Mouse (Mus musculus): ENCODE data around the gene Lrp1. TPM values are rescaled to one million over a fixed set of nuclear protein-coding genes. Genes with fewer than 3 reads are reported as not detected.

Gene Lrp1
- polyA plus RNA-seq, 1 experiment from 2014 or later = 54.9 TPM

DNA sequence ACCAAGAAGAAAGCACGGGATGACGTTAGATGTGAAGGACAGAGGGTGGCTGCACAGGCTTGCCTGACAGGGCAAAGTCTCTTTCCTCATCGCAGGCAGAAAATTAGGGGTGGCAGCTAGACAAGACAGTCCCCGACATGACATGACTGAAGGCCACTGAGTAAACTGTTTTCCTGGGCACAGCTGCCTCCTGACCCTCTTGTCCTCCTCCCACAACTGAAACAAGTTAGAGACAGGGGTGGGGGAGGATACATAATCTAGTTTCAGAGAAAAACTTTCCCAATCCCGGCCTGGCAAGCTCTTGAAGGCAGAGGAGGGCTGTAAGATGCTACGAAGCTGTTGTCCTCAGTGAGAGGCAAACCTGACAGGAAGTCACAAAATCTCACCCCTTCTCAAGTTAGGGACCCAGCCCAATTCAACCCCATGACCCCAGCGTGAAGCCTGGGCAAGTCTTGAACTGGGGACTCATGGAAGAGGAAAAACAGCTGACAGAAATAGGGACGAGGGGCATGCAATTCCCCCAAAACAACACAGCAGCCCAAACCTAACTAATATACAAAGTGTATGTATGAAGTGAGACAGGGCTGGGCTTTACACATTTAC, 1.7 kb downstream of the Lrp1 start:
- peaks cover 5% of the 10 kb centered on the region; the same call in 1 of the 2 replicates for H3K36me3 ChIP-seq
- peak overlapping the region; percentile 97 for H3K27ac ChIP-seq (replicated peaks)
- H3K27me3 ChIP-seq (ENCODE audit: low read depth, poor library complexity, severe bottlenecking) = no peaks in the 10 kb centered on the region
- DNase-seq (ENCODE audit: low spot score) = no peak
- peak overlapping the region; percentile 86 for H3K4me3 ChIP-seq
- WGBS = 29% methylated on average over 8 of the region's 8 CpGs
- no peaks in the 10 kb centered on the region for H3K9me3 ChIP-seq (replicated peaks)
- peaks cover 79% of the 10 kb centered on the region for H3K4me1 ChIP-seq

DNA sequence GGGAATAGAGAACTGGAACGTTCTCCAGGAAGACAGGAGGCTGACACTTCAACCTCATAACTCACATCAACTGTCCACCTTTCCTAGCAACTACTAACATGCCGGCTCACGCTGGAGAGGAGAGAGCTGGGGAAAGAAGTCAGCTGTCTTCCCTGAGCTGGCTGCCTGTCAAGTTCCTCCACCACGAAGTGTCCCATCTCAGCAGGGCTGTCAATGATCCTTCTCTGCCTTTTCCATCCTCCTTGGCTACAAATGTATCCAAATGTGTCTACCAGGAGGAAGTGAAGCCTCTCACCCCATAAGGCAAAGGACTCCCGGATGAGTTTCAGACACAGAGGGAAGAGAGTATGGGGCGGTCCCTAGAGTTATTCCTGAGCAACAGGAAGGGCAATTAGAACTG, 2.8 kb downstream of the Lrp1 start:
- peak overlapping the region; percentile 46 for H3K27ac ChIP-seq (replicated peaks)
- no peak for DNase-seq (ENCODE audit: low spot score)
- no peaks in the 10 kb centered on the region for H3K9me3 ChIP-seq (replicated peaks)
- no peaks in the 10 kb centered on the region for H3K27me3 ChIP-seq (ENCODE audit: low read depth, poor library complexity, severe bottlenecking)
- 61% methylated on average over 6 of the region's 6 CpGs for WGBS
- peaks cover 88% of the 10 kb centered on the region for H3K4me1 ChIP-seq
- H3K36me3 ChIP-seq = peaks cover 12% of the 10 kb centered on the region
- peak overlapping the region; percentile 86 for H3K4me3 ChIP-seq

DNA sequence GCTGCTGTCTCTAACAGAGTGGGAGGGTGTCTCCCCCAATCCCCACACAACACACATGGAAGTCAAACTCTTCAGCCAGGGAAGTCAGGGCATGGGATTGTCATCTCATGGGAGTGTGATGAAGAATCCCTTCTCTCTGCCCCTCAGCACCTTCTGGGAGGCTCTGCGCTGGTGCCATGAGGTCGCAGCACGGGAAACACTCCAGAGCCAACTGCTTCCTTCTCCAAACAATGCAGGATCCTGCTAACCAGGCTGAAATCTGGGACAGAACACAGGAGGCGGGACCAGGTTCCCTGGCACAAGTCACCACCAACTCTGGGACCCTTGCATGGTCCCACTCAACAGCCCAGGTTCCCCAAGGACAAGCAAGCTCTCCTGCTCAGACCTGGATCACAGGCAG, 3.7 kb downstream of the Lrp1 start:
- no peak overlapping the region for H3K4me3 ChIP-seq

GRCm38 (mm10) chr10:127616261-127616679, 4.7 kb downstream of the Lrp1 start:
- peak overlapping the region; percentile 69 for H3K27ac ChIP-seq (replicated peaks)
- WGBS = 19% methylated on average over 7 of the region's 7 CpGs
- H3K9me3 ChIP-seq (replicated peaks) = no peaks in the 10 kb centered on the region
- H3K4me3 ChIP-seq = peak overlapping the region; percentile 16; the same call in 1 of the 2 replicates
- peak; percentile 49 for DNase-seq (ENCODE audit: low spot score)
- H3K27me3 ChIP-seq (ENCODE audit: low read depth, poor library complexity, severe bottlenecking) = no peaks in the 10 kb centered on the region
- H3K4me1 ChIP-seq = peaks cover 73% of the 10 kb centered on the region
- peaks cover 31% of the 10 kb centered on the region for H3K36me3 ChIP-seq

More for the DNA sequence above, 3.7 kb downstream of the Lrp1 start:
- Histone ChIP-seq H3K9me3 (replicated peaks) (no peaks in the 10 kb centered on the region), H3K4me1 (peaks cover 81% of the 10 kb centered on the region), H3K36me3 (peaks cover 20% of the 10 kb centered on the region), H3K27ac (replicated peaks) (peak overlapping the region; percentile 69), H3K27me3 (ENCODE audit: low read depth, poor library complexity, severe bottlenecking) (no peaks in the 10 kb centered on the region)
- WGBS = 68% methylated on average over 4 of the region's 4 CpGs
- no peak for DNase-seq (ENCODE audit: low spot score)

DNA sequence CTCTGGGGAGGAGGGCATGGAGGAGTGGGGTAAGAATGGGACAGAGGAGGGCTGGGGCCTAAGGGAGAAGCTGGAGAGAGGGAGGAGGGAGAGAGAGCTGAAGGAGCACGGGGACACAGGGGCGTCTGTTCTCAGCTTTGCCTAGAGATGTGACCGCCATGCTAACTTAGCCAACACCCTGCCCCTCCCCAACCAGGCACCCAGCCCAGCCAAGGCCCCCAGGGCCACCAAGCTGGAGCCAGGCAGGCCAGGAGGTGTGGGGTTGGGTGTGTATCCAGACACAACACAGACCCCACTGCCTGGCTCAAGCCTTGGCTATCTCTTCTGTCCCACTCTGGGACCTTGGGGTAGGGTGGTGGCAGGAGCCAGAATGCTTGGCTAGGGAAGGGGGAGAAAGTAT, 5.4 kb downstream of the Lrp1 start:
- H3K4me3 ChIP-seq = peak overlapping the region; percentile 16; the same call in 1 of the 2 replicates
- peaks cover 72% of the 10 kb centered on the region for H3K4me1 ChIP-seq
- no peak for DNase-seq (ENCODE audit: low spot score)
- no peaks in the 10 kb centered on the region for H3K9me3 ChIP-seq (replicated peaks)
- 82% methylated on average over 3 of the region's 3 CpGs for WGBS
- peak overlapping the region; percentile 69 for H3K27ac ChIP-seq (replicated peaks)
- H3K36me3 ChIP-seq = peaks cover 37% of the 10 kb centered on the region
- H3K27me3 ChIP-seq (ENCODE audit: low read depth, poor library complexity, severe bottlenecking) = no peaks in the 10 kb centered on the region

DNA sequence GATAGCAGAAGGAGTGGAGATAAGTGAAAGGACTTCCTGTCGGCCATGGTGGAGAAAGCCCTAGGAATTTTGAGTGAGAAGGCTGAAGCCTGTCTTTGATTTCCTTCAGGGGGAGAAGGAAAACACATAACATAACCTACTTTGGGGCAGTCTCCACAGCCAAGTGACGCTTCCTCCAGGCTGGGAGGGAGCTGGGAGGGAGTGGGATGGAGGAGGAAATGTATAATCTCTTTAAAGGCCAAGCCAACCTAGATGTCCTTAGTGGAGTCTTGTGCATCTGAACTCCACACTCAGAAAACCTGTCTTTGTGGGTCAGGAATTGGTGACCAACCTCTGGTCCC, 5.9 kb downstream of the Lrp1 start:
- Histone ChIP-seq H3K27me3 (ENCODE audit: low read depth, poor library complexity, severe bottlenecking) (no peaks in the 10 kb centered on the region), H3K4me1 (peaks cover 66% of the 10 kb centered on the region), H3K9me3 (replicated peaks) (no peaks in the 10 kb centered on the region), H3K4me3 (peak overlapping the region; percentile 12), H3K27ac (replicated peaks) (peak overlapping the region; percentile 69), H3K36me3 (peaks cover 43% of the 10 kb centered on the region)
- WGBS = 37% methylated on average over 2 of the region's 2 CpGs
- no peak for DNase-seq (ENCODE audit: low spot score)

DNA sequence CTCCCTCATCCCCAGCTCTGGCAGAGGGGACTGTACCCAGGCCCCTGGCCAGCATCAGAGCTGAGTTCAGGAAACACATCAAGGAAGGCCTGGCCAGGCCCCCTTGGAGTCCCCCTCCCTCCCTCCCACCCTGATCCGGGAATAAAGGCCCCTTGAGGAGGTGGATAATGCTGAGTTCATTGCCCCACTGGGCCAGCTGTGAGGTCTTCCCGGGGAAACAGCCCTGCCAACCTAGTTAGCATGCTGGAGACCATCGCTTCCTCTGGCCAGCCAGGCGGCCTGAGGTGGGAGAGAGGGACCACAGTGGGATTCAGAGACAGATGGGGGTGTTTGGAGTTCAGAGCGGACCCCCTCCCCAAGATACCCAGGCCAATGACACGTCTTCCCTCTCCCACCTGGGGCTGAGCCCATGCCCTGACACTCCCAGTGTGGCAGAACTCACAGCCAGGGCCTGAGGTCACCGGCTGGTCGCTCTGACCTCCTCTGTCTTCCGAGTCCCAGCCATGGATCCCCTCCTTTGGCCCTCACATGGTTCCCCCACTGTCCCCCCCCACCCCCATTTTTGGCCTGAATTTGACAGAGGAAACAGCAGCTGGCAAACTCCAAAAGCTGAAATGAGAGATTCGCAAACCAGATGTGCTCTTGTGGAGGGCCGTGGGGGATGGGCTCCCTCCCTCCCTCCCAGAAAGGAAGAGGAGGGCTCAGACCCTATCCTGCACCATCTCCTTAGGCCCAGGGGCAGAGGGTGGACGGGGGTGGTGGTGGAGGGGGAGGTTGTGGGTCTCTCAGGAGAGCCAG, 6.5 kb downstream of the Lrp1 start:
- peak overlapping the region; percentile 69 for H3K27ac ChIP-seq (replicated peaks)
- DNase-seq (ENCODE audit: low spot score) = no peak
- peaks cover 49% of the 10 kb centered on the region for H3K36me3 ChIP-seq
- peak overlapping the region; percentile 12 for H3K4me3 ChIP-seq
- no peaks in the 10 kb centered on the region for H3K27me3 ChIP-seq (ENCODE audit: low read depth, poor library complexity, severe bottlenecking)
- H3K4me1 ChIP-seq = peaks cover 60% of the 10 kb centered on the region
- H3K9me3 ChIP-seq (replicated peaks) = no peaks in the 10 kb centered on the region
- whole genome bisulfite sequencing = 26% methylated on average over 12 of the region's 12 CpGs

DNA sequence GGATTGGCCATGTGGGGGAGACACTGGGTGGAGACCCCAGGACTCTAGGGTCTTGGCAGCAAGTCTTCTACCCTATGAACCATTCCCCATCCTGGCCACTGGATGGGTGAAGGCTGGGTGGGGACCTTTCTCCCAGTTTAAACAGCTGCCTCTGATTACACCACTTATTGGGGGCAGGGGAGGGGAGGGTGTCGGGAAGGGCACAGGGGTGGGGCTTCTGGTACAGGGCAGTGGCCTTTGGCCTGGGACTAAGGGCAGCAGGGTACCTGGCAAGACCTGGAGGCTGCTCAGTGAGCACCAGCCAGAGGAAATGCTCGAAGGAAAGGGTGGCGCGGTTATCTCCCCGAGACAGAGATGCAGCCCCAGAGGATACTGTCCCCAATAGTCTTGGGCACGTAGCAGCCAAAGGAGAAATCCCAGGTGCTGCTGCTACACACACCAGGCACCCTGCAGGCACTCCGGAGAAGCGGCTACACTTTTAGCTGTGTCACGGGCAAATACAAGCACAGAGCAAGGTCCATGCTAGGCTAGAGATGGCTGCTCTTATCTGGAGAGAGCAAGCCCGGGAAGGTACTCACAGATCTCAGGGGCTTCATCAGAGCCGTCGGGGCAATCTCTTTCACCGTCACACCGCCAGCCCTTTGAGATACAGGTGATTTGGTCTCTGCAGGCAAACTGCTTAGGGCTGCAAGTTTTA, 8.7 kb downstream of the Lrp1 start:
- WGBS = 85% methylated on average over 14 of the region's 14 CpGs
- peaks cover 68% of the 10 kb centered on the region for H3K36me3 ChIP-seq
- peaks cover 38% of the 10 kb centered on the region for H3K4me1 ChIP-seq
- no peak overlapping the region for H3K27ac ChIP-seq (replicated peaks)
- DNase-seq (ENCODE audit: low spot score) = no peak
- H3K27me3 ChIP-seq (ENCODE audit: low read depth, poor library complexity, severe bottlenecking) = no peaks in the 10 kb centered on the region
- no peak overlapping the region for H3K4me3 ChIP-seq
- no peaks in the 10 kb centered on the region for H3K9me3 ChIP-seq (replicated peaks)

DNA sequence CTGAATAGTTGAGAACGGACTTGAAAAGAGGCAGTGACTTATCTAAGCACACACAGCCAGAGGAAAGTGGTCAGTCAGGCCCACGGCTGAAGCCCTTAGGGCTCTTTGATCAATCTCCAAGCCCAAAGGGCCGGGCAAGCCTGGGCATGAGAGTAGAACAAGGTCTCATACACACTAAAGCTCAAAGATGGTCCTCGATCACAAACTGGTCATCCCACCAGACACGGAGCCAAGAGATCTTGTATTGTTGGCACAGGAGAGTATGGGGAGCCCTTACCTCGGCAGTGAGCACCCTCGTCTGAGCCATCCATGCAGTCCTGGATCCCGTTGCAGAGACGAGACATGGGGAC, 10.9 kb downstream of the Lrp1 start:
- Histone ChIP-seq H3K27ac (replicated peaks) (no peak overlapping the region), H3K4me1 (peaks cover 16% of the 10 kb centered on the region), H3K36me3 (peaks cover 87% of the 10 kb centered on the region), H3K27me3 (ENCODE audit: low read depth, poor library complexity, severe bottlenecking) (no peaks in the 10 kb centered on the region), H3K4me3 (no peak overlapping the region), H3K9me3 (replicated peaks) (no peaks in the 10 kb centered on the region)
- 90% methylated on average over 9 of the region's 9 CpGs for WGBS
- no peak for DNase-seq (ENCODE audit: low spot score)

DNA sequence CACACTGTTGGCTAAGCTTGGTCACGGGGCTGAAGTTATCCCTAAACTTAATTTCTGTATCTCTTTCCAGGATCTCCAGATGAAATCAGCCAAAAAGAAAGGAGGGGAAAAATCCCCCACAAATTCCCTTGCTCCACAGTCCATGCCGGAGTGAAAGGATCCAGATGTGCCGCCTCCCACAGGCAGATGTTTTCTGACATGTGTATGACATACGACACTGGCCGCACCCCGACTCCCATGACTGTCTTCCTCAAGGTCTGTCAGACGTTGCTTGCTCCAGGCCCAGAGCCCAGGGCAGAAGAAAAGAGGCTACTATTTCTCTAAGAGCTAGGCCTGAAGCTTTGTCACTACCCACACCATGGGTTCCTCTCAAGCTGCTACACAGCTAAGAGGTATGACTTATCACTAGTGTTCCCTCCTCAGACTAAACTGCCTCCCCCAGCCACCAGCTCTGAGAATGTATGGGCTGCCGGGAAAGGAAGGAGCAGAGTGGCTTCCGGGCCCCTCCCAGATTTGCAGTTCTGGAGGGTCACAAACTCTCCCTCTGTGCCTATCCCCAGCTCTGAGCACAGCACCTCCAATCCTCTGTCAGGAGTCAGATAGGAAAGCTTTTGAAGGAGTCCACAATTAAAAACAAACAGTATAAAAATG, 11.4 kb downstream of the Lrp1 start:
- DNase-seq (ENCODE audit: low spot score) = no peak
- Histone ChIP-seq H3K27ac (replicated peaks) (no peak overlapping the region), H3K27me3 (ENCODE audit: low read depth, poor library complexity, severe bottlenecking) (no peaks in the 10 kb centered on the region), H3K4me3 (no peak overlapping the region), H3K4me1 (peaks cover 11% of the 10 kb centered on the region), H3K9me3 (replicated peaks) (no peaks in the 10 kb centered on the region), H3K36me3 (peaks cover 92% of the 10 kb centered on the region)
- 79% methylated on average over 9 of the region's 9 CpGs for WGBS

DNA sequence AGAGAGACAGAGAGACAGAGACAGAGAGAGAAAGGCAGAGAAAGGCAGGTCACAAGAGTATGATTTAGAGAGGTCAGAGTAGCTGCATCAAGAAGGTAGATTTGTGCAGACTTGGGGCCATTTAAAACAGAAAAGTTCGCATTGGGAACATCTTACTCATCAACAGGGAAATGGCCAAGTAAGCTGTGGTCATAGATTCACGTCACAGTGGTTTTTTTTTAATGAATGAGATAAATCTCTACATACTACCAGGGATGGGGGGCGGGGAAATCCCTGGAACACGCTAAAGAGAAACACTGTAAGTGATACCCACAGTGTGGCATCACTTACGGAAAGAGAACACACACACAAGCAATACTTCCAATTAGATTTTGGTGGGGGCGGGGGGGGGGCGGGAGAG, 13.9 kb downstream of the Lrp1 start:
- 83% methylated on average over 7 of the region's 7 CpGs for WGBS
- Histone ChIP-seq H3K9me3 (replicated peaks) (no peaks in the 10 kb centered on the region), H3K4me1 (no peaks in the 10 kb centered on the region), H3K4me3 (no peak overlapping the region), H3K36me3 (peaks cover 99% of the 10 kb centered on the region), H3K27me3 (ENCODE audit: low read depth, poor library complexity, severe bottlenecking) (no peaks in the 10 kb centered on the region), H3K27ac (replicated peaks) (no peak overlapping the region)
- DNase-seq (ENCODE audit: low spot score) = no peak

DNA sequence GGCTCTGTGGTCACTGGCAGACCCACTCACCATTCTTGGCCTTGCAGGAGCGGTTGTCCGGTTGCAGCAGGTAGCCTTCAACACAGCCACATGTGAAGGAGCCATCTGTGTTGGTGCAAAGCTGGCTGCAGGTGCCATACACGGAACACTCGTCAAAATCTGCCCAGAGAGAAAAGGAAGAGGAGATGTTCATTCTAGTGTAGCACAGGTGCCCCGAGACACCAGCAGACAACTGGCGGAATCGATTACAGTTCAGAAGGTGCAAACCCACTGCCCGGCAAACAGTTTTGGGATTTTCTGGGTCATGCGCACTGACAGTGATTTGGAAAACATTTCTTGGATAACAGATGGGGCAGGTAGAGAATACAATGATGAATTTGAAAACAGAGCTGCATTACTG, 15.2 kb downstream of the Lrp1 start:
- Histone ChIP-seq H3K9me3 (replicated peaks) (no peaks in the 10 kb centered on the region), H3K27me3 (ENCODE audit: low read depth, poor library complexity, severe bottlenecking) (no peaks in the 10 kb centered on the region), H3K4me1 (no peaks in the 10 kb centered on the region), H3K4me3 (no peak overlapping the region), H3K27ac (replicated peaks) (no peak overlapping the region), H3K36me3 (peaks cover 99% of the 10 kb centered on the region)
- WGBS = 94% methylated on average over 9 of the region's 9 CpGs
- no peak for DNase-seq (ENCODE audit: low spot score)

DNA sequence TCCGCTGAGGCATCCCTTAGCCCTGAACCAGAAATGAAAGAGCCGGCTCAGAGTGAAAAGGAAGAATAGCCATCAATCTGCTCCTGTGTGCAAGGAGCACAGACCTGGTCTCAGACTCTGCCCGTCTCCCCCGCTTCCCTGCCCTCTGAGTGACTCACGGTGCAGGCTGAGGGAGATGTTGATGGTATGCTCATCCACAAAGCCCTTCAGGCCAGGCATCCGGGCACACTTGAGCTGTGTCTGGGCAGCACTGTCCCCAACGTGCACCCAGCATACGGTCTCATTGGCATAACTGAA, 15.7 kb downstream of the Lrp1 start:
- DNase-seq (ENCODE audit: low spot score) = no peak
- H3K4me3 ChIP-seq = no peak overlapping the region
- no peaks in the 10 kb centered on the region for H3K9me3 ChIP-seq (replicated peaks)
- H3K4me1 ChIP-seq = peaks cover 5% of the 10 kb centered on the region
- no peaks in the 10 kb centered on the region for H3K27me3 ChIP-seq (ENCODE audit: low read depth, poor library complexity, severe bottlenecking)
- H3K27ac ChIP-seq (replicated peaks) = no peak overlapping the region
- peaks cover 99% of the 10 kb centered on the region for H3K36me3 ChIP-seq
- WGBS = 88% methylated on average over 8 of the region's 8 CpGs
